Mouse (Mus musculus) ES-Bruce4 (cell line): ENCODE data around the gene Ankfy1.

Source experiments
- CTCF ChIP-seq: IDR thresholded peaks from one replicate; pipeline ENCODE4 v1.8.1; 2011; ENCODE audit warnings: low read depth, low read length
- EP300 ChIP-seq: IDR thresholded peaks from 2 replicates; pipeline ENCODE4 v1.6.1; 2011; ENCODE audit warnings: low read depth, low read length; ENCODE audit not compliant: insufficient read depth
- POLR2A ChIP-seq: IDR thresholded peaks from one replicate; pipeline ENCODE4 v1.8.1; 2011; ENCODE audit warnings: low read length; ENCODE audit not compliant: insufficient read depth

DNA sequence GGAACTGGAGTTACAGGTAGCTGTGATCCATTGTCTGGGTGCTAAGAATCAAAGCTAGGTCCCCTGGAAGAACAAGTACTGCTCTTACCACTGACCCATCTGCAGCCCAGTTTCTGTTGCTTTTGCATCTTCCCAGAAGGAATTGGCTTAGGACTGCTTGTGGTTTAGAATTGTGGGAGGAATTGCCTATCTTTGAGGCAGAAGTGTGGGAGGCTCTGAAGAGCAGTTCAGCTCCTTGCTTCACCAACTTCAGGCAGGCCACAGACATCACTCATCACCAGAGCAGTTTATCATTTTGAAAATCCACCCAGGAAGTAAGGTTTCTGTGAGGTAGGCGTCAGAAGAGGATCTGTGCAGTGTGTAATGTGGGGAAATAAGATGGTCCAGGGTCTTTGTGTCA, 49.2 kb downstream of the Ankfy1 start:
- TF ChIP-seq EP300, result no peak
- no peak for TF ChIP-seq CTCF
- no peak for TF ChIP-seq POLR2A
